Mouse (Mus musculus) kidney, postnatal 0 days (tissue): Measurements from ENCODE around the gene Fam162a. TPM values are rescaled to one million over a fixed set of nuclear protein-coding genes. Genes with fewer than 3 reads are reported as not detected.
"Not testable (repeated sequence)": the region's sequence is repeated elsewhere in the genome, so short reads cannot be mapped to it uniquely, and the experiment has no call there.

ENCODE experiments used
- ATAC-seq: fragments of 200-750 bp; cut with Nextera tagmentation; replicated peaks from 2 replicates; pipeline ENCODE4 v1.8.0; 2017; ENCODE audit warnings: low read depth, moderate number of reproducible peaks, moderate TSS enrichment, moderate library complexity; ENCODE audit not compliant: low FRiP score
- DNase-seq: peaks from one replicate; pipeline ENCODE4 v3.0.0-alpha.2; 2016; ENCODE audit warnings: low spot score
- H3K27ac ChIP-seq: fragments of 300-500 bp; sonication (generic); 2 replicates; pipeline ENCODE4 v1.5.1; 2014; ENCODE audit warnings: mild to moderate bottlenecking
- H3K27me3 ChIP-seq: fragments of 300-500 bp; sonication (generic); 2 replicates; pipeline ENCODE4 v1.6.1; 2014; ENCODE audit warnings: low read length, mixed read lengths; ENCODE audit not compliant: insufficient read depth
- H3K36me3 ChIP-seq: fragments of 300-500 bp; sonication (generic); 2 replicates; pipeline ENCODE4 v1.6.1; 2014; ENCODE audit warnings: low read length, mixed read lengths; ENCODE audit not compliant: insufficient read depth
- H3K4me1 ChIP-seq: fragments of 300-500 bp; sonication (generic); replicated peaks from 2 replicates; pipeline ENCODE4 v1.6.1; 2014; ENCODE audit warnings: antibody characterized with exemption, low read length, mixed read lengths; ENCODE audit not compliant: insufficient read depth
- H3K4me2 ChIP-seq: fragments of 300-500 bp; sonication (generic); 2 replicates; pipeline ENCODE4 v1.6.1; 2014; ENCODE audit warnings: mild to moderate bottlenecking, low read length, moderate library complexity, mixed read lengths
- H3K4me3 ChIP-seq: fragments of 300-500 bp; sonication (generic); replicated peaks from 2 replicates; pipeline ENCODE4 v1.5.1; 2014; ENCODE audit warnings: low read depth, low read length
- H3K9ac ChIP-seq: fragments of 300-500 bp; sonication (generic); 2 replicates; pipeline ENCODE4 v1.6.1; 2014; ENCODE audit warnings: low read depth, low read length
- H3K9me3 ChIP-seq: fragments of 300-500 bp; sonication (generic); replicated peaks from 2 replicates; pipeline ENCODE4 v1.6.1; 2016; ENCODE audit warnings: low read length, inconsistent platforms, mixed read lengths
- CTCF ChIP-seq: IDR thresholded peaks from 2 replicates; pipeline ENCODE4 v1.5.1; 2016; ENCODE audit warnings: antibody characterized with exemption, low read depth, mild to moderate bottlenecking, moderate library complexity
- WGBS: fragments of 180-500 bp; shearing (Covaris S2); extraction: QIAGEN DNeasy Blood & Tissue Kit; methylation state at CpG from one replicate; pipeline ENCODE4 v1.1.7; 2014; 5-methylcytosine and 5-hydroxymethylcytosine counted together
- polyA plus RNA-seq: library from polyadenylated mRNA; unstranded; fragments of >200 nt; fragmentation: Nextera tagmentation; extraction: Ambion mirVana; gene quantifications from 2 replicates; pipeline ENCODE4 v1.2.1, GENCODE M21; 2015

The Fam162a gene
- polyA plus RNA-seq, 1 experiment from 2014 or later = 409 TPM

- H3K4me2 ChIP-seq = no peak overlapping the region
Observed at GRCm38 (mm10) chr16:36064904-36065303, 6.5 kb downstream of the Fam162a start.

GRCm38 (mm10) chr16:36063315-36063714, 8.1 kb downstream of the Fam162a start:
- ATAC-seq (no peak), DNase-seq (no peak)
- Histone ChIP-seq H3K4me1 (no peaks in the 10 kb centered on the region; the same call in 1 of the 2 replicates), H3K27me3 (no peaks in the 10 kb centered on the region), H3K9ac (no peak overlapping the region), H3K4me2 (no peak overlapping the region), H3K36me3 (no peaks in the 10 kb centered on the region), H3K9me3 (no peaks in the 10 kb centered on the region), H3K27ac (no peak overlapping the region), H3K4me3 (no peak overlapping the region)
- WGBS = 67% methylated on average over 2 of the region's 2 CpGs
- no peak for TF ChIP-seq CTCF

More at GRCm38 (mm10) chr16:36064904-36065303, 6.5 kb downstream of the Fam162a start:
- Histone ChIP-seq H3K27ac (no peak overlapping the region), H3K4me3 (no peak overlapping the region), H3K9ac (no peak overlapping the region), H3K27me3 (no peaks in the 10 kb centered on the region), H3K4me1 (no peaks in the 10 kb centered on the region; the same call in 1 of the 2 replicates), H3K9me3 (no peaks in the 10 kb centered on the region), H3K36me3 (no peaks in the 10 kb centered on the region)
- TF ChIP-seq CTCF = no peak
- 81% methylated on average over 5 of the region's 5 CpGs for WGBS
- ATAC-seq (no peak), DNase-seq (no peak)

GRCm38 (mm10) chr16:36062534-36062933, 8.9 kb downstream of the Fam162a start:
- H3K9ac ChIP-seq, H3K4me3 ChIP-seq, H3K4me2 ChIP-seq, ATAC-seq, H3K4me1 ChIP-seq, DNase-seq, H3K27me3 ChIP-seq, H3K36me3 ChIP-seq, H3K9me3 ChIP-seq, H3K27ac ChIP-seq: not testable (repeated sequence)
- WGBS = 92% methylated on average over 1 of the region's 1 CpGs

- 73% methylated on average over 8 of the region's 8 CpGs for WGBS
- Histone ChIP-seq H3K9me3 (no peaks in the 10 kb centered on the region), H3K4me3 (no peak overlapping the region), H3K4me1 (no peaks in the 10 kb centered on the region), H3K4me2 (no peak overlapping the region), H3K36me3 (no peaks in the 10 kb centered on the region), H3K27ac (no peak overlapping the region), H3K9ac (no peak overlapping the region), H3K27me3 (no peaks in the 10 kb centered on the region)
- no peak for ATAC-seq
- DNase-seq = no peak
- TF ChIP-seq CTCF = no peak
Observed at GRCm38 (mm10) chr16:36057933-36058475, 13.4 kb downstream of the Fam162a start.

- Histone ChIP-seq H3K4me3 (no peak overlapping the region), H3K27ac (no peak overlapping the region), H3K4me2 (no peak overlapping the region), H3K36me3 (peaks cover 11% of the 10 kb centered on the region), H3K9me3 (no peaks in the 10 kb centered on the region), H3K4me1 (no peaks in the 10 kb centered on the region), H3K27me3 (no peaks in the 10 kb centered on the region), H3K9ac (no peak overlapping the region)
- 87% methylated on average over 11 of the region's 11 CpGs for WGBS
- no peak for DNase-seq
- ATAC-seq = no peak
- TF ChIP-seq CTCF = no peak
Observed at GRCm38 (mm10) chr16:36056416-36056815, 15.0 kb downstream of the Fam162a start.

- DNase-seq (no peak), ATAC-seq (no peak)
- Histone ChIP-seq H3K4me1 (no peaks in the 10 kb centered on the region), H3K27ac (no peak overlapping the region), H3K9me3 (no peaks in the 10 kb centered on the region), H3K27me3 (no peaks in the 10 kb centered on the region), H3K36me3 (peaks cover 20% of the 10 kb centered on the region), H3K4me3 (no peak overlapping the region), H3K9ac (no peak overlapping the region), H3K4me2 (no peak overlapping the region)
- TF ChIP-seq CTCF = no peak
- 93% methylated on average over 8 of the region's 8 CpGs for WGBS
Observed at GRCm38 (mm10) chr16:36054920-36055319, 16.5 kb downstream of the Fam162a start.
